Mouse (Mus musculus): ENCODE data around the gene Esr2. TPM values are rescaled to one million over a fixed set of nuclear protein-coding genes. Genes with fewer than 3 reads are reported as not detected.
"Not testable (repeated sequence)": the region's sequence is repeated elsewhere in the genome, so short reads cannot be mapped to it uniquely, and the experiment has no call there.

Esr2 gene
- 0.64 and 0.80 TPM in 2 replicates for polyA plus RNA-seq (2016; fragmentation: Nextera tagmentation; extraction: Ambion mirVana)

DNA sequence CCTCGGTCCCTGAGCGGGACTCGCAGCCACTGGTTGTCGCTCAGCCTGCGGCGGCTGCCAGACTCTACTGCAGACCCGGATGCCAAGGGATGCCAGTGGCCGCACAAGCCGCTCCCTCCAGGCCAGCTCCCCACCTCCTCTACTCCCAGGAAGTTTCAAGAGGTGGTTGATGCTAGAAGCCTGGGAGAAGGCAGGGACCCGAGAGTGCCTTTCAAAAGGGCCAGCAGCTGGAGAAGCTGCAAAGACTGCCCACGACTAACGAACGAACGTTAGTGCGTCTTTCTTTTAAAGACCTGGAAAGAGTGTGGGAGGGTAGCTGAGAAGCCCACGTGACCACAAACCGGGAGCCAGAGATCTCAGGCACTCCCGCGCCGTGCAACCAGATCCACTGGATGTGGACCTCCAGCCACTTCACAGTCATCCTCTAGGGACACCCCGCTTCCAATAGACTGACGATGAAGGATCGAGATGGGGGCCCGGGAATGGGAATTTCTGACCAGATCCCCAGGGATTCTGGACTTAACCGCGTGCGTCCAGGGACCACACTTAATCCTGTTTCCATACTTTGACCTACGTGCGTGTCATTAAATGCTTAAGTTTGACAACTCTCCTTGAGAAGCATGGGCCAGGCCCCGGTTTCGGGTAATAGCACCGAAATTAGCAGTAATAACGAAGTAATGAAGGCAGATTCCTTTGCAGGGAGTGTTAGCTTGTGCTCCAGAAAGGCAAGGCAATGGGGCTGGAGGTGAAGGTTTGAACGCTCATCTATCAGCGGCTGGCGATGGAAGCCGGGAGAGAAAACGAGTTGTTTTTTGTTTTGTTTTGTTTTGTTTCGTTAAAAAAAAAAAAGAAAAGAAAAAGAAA lies at the start of gene Esr2:
Gene Esr2 (minus strand): TSS at position 260 of the 864 bp plus-strand sequence.
- H3K9ac ChIP-seq = peak within 1 kb of the TSS; percentile 52
- H3K4me1 ChIP-seq = 0 out of 2 replicates have a peak, but pooled peaks cover 3% of the 10 kb centered on the region
- H3K4me3 ChIP-seq = peak within 1 kb of the TSS; percentile 44
- H3K4me2 ChIP-seq (replicated peaks) = peak within 1 kb of the TSS; percentile 94
- WGBS = 1% methylated on average over 39 of the region's 39 CpGs
- no peaks in the 10 kb centered on the region for H3K27me3 ChIP-seq
- no peak within 1 kb of the TSS for H3K27ac ChIP-seq
- ATAC-seq (ENCODE audit: insufficient number of reproducible peaks, insufficient read depth, low FRiP score, low TSS enrichment) = peak; percentile 67
- no peaks in the 10 kb centered on the region for H3K9me3 ChIP-seq
- no peaks in the 10 kb centered on the region for H3K36me3 ChIP-seq

DNA sequence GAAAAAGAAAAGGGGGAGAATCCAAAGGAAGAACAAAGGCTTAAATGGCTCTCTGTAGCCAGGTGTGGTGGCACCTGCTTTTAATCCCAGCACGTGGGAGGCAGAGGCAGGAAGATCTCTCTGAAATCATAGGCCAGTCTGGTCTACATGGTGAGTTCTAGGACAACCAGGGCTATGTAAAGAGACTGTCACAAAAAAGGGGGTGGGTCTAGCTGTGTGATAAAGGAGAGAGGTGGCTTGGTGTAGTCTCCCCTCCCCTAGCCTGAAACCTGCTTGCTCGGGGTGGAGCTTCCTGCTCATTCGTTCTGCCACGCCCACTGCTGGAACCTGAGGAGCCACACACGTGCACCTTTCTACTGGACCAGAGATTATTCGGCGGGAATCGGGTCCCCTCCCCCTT lies 45.0 kb upstream of the Esr2 start:
- H3K27ac ChIP-seq; H3K36me3 ChIP-seq; H3K9ac ChIP-seq; H3K9me3 ChIP-seq; H3K27me3 ChIP-seq; H3K4me3 ChIP-seq; H3K4me2 ChIP-seq (replicated peaks); ATAC-seq (ENCODE audit: insufficient number of reproducible peaks, insufficient read depth, low FRiP score, low TSS enrichment); H3K4me1 ChIP-seq: not testable (repeated sequence)
- WGBS = 67% methylated on average over 3 of the region's 8 CpGs

GRCm38 (mm10) chr12:76216716-76217115 lies 39.7 kb upstream of the Esr2 start:
- H3K36me3 ChIP-seq = no peaks in the 10 kb centered on the region
- no peak overlapping the region for H3K4me3 ChIP-seq
- H3K9me3 ChIP-seq = no peaks in the 10 kb centered on the region
- no peak overlapping the region for H3K9ac ChIP-seq
- ATAC-seq (ENCODE audit: insufficient number of reproducible peaks, insufficient read depth, low FRiP score, low TSS enrichment) = no peak
- no peak overlapping the region for H3K4me2 ChIP-seq (replicated peaks)
- H3K27me3 ChIP-seq = no peaks in the 10 kb centered on the region
- H3K4me1 ChIP-seq = peaks cover 11% of the 10 kb centered on the region; the same call in 1 of the 2 replicates
- H3K27ac ChIP-seq = no peak overlapping the region
- WGBS = 72% methylated on average over 11 of the region's 11 CpGs

DNA sequence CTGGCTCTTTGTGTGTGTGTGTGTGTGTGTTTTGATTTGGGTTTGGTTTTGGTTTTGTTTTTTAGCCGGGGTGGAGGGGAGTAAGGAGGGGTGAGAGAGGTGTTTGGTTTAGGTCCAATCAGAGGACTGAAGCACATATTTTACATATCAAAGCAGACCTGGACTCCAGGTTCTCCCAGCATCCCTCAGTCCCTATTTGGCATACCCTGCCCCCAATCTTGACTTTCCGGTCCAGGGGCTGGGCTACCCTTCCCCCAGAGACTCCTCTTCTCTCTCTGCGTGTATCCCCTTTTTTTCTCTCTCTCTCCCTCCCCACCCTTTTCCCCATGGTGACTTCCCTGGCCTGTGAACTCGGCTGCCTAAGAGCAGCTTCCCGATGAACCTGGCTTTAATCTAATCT lies 38.1 kb upstream of the Esr2 start:
- Histone ChIP-seq H3K9me3 (no peaks in the 10 kb centered on the region), H3K27me3 (no peaks in the 10 kb centered on the region), H3K4me1 (peaks cover 11% of the 10 kb centered on the region; the same call in 1 of the 2 replicates), H3K4me3 (no peak overlapping the region), H3K4me2 (replicated peaks) (no peak overlapping the region), H3K27ac (no peak overlapping the region), H3K36me3 (no peaks in the 10 kb centered on the region), H3K9ac (no peak overlapping the region)
- 15% methylated on average over 5 of the region's 5 CpGs for WGBS
- ATAC-seq (ENCODE audit: insufficient number of reproducible peaks, insufficient read depth, low FRiP score, low TSS enrichment) = no peak

DNA sequence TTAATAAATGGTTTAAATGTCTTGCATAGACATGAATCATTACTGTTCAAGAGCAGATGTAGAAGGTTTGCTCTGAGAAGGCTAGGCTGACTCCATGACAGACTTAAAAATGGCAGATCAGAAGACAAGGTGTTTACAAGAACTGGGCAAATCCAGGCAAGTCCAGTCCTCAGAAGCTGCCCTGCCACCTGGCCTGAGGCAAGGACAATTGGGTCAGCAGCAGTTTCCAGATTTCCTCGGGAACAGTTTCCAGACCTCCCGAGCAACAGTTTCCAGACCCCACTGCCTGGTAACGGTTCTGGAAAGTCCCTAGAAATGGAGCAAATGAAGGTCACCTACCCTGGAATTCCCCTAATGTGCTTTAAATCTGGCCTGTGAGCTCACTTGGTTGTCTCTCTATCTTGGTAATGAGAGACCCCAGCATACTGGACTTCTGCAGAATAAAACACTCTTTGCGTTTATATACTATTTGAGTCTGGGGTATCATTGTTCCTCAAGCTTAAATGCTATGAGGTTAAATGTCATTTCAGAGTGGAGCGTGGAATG lies 32.4 kb upstream of the Esr2 start:
- no peak for ATAC-seq (ENCODE audit: insufficient number of reproducible peaks, insufficient read depth, low FRiP score, low TSS enrichment)
- no peak overlapping the region for H3K9ac ChIP-seq
- H3K36me3 ChIP-seq = no peaks in the 10 kb centered on the region
- H3K9me3 ChIP-seq = no peaks in the 10 kb centered on the region
- H3K27me3 ChIP-seq = no peaks in the 10 kb centered on the region
- H3K4me3 ChIP-seq = no peak overlapping the region
- no peaks in the 10 kb centered on the region for H3K4me1 ChIP-seq
- no peak overlapping the region for H3K27ac ChIP-seq
- WGBS = 85% methylated on average over 5 of the region's 5 CpGs
- no peak overlapping the region for H3K4me2 ChIP-seq (replicated peaks)

DNA sequence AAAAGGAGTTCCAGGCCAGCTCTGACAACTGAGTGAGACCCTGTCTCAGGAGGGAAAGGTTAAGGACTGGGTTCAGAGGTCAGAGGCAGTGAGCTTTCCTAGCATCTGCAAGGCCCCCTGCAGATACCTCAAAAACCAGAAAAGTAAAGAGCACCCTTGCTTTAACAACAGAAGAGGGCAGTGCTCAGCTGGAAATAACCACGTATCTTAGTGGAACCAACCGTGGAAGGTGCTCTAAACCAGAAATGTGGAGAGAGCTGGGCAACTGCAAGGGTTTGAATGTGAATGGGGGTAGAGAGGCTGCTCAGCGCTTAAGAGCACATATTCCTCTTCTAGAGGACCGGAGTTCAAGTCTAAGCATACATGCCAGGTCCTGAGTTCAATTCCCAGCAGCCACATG lies 23.3 kb upstream of the Esr2 start:
- Histone ChIP-seq H3K9ac (no peak overlapping the region), H3K9me3 (no peaks in the 10 kb centered on the region), H3K4me3 (no peak overlapping the region), H3K27me3 (no peaks in the 10 kb centered on the region), H3K36me3 (no peaks in the 10 kb centered on the region), H3K27ac (no peak overlapping the region), H3K4me2 (replicated peaks) (no peak overlapping the region), H3K4me1 (0 out of 2 replicates have a peak, but pooled peaks cover 10% of the 10 kb centered on the region)
- ATAC-seq (ENCODE audit: insufficient number of reproducible peaks, insufficient read depth, low FRiP score, low TSS enrichment) = no peak
- WGBS = 66% methylated on average over 4 of the region's 4 CpGs

DNA sequence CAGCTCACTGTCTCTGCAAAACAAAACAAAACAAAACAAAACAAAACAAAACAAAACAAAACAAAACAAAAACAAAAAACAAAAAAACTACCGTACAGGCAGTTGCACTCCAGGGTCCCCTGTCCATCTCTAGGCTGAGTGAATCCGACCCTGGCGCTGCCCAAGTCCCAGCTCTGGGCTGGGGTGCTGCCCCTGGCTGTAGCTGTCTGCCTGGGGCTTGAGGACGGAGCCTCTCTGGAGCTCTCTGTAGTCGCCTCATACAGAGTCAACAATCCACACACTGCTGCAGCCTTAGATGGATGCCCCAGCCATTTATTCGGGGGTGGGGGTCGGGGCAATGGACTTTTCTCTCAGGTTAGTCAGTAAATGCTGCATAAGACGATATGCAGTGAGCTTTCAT lies 20.0 kb upstream of the Esr2 start:
- Histone ChIP-seq H3K4me2 (replicated peaks) (peak overlapping the region; percentile 90), H3K36me3 (no peaks in the 10 kb centered on the region), H3K4me3 (0 out of 2 replicates have a peak overlapping the region, but pooled peaks have one; percentile 39), H3K4me1 (0 out of 2 replicates have a peak, but pooled peaks cover 10% of the 10 kb centered on the region), H3K9ac (peak overlapping the region; percentile 50; the same call in 1 of the 2 replicates), H3K27ac (no peak overlapping the region), H3K9me3 (no peaks in the 10 kb centered on the region), H3K27me3 (0 out of 2 replicates have a peak, but pooled peaks cover 2% of the 10 kb centered on the region)
- WGBS = 40% methylated on average over 8 of the region's 8 CpGs
- peak; percentile 49; the same call in 1 of the 2 replicates for ATAC-seq (ENCODE audit: insufficient number of reproducible peaks, insufficient read depth, low FRiP score, low TSS enrichment)

DNA sequence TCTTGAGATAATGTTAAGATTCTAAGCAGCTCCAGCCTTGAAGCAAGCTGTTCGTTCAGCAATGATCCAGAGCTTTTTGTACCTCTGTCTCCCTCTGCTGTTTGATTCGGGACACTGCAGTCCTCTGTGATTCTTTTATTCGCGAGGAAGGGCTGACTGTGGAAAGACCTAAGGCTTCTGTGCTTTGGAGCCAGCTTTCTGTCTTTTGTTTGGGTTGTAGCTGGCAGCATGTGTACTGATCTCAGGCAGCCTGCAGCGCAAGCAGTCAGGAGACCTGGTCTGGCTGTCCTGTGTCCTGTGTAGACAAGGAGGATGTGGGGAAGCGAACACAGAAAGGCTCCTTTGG lies 19.6 kb upstream of the Esr2 start:
- 0 out of 2 replicates have a peak, but pooled peaks cover 10% of the 10 kb centered on the region for H3K4me1 ChIP-seq
- peak overlapping the region; percentile 50 for H3K9ac ChIP-seq
- 8% methylated on average over 6 of the region's 6 CpGs for WGBS
- peak overlapping the region; percentile 39 for H3K4me3 ChIP-seq
- 0 out of 2 replicates have a peak, but pooled peaks cover 2% of the 10 kb centered on the region for H3K27me3 ChIP-seq
- H3K4me2 ChIP-seq (replicated peaks) = peak overlapping the region; percentile 90
- no peaks in the 10 kb centered on the region for H3K36me3 ChIP-seq
- 0 out of 2 replicates have a peak overlapping the region, but pooled peaks have one; percentile 63 for H3K27ac ChIP-seq
- no peaks in the 10 kb centered on the region for H3K9me3 ChIP-seq
- ATAC-seq (ENCODE audit: insufficient number of reproducible peaks, insufficient read depth, low FRiP score, low TSS enrichment) = peak; percentile 41; the same call in 1 of the 2 replicates

- peak; percentile 65 for ATAC-seq (ENCODE audit: insufficient number of reproducible peaks, insufficient read depth, low FRiP score, low TSS enrichment)
- 1% methylated on average over 22 of the region's 22 CpGs for WGBS
- Histone ChIP-seq H3K9ac (peak overlapping the region; percentile 50), H3K4me3 (peak overlapping the region; percentile 39), H3K36me3 (no peaks in the 10 kb centered on the region), H3K27ac (peak overlapping the region; percentile 63), H3K4me1 (0 out of 2 replicates have a peak, but pooled peaks cover 10% of the 10 kb centered on the region), H3K27me3 (0 out of 2 replicates have a peak, but pooled peaks cover 2% of the 10 kb centered on the region), H3K4me2 (replicated peaks) (peak overlapping the region; percentile 90), H3K9me3 (no peaks in the 10 kb centered on the region)
Observed at GRCm38 (mm10) chr12:76195912-76196708, 19.1 kb upstream of the Esr2 start.

DNA sequence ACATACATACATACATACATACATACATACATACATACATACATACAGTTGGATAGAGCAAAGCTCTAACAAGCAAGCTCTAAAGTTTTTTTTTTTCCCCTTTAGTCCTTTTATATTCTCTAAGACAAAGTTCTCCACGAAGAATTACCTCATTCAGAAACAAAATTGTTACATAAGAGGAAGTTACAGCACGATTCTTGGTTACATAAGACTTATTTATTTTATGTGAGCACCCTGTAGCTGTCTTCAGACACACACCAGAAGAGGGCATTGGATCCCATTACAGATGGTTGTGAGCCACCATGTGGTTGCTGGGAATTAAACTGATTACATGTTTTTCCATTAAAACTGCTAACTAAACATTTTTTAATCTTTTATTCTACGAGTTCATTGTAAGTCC lies 17.5 kb upstream of the Esr2 start:
- ATAC-seq (ENCODE audit: insufficient number of reproducible peaks, insufficient read depth, low FRiP score, low TSS enrichment) = no peak
- Histone ChIP-seq H3K9ac (no peak overlapping the region), H3K4me2 (replicated peaks) (no peak overlapping the region), H3K4me3 (no peak overlapping the region), H3K4me1 (0 out of 2 replicates have a peak, but pooled peaks cover 10% of the 10 kb centered on the region), H3K27ac (no peak overlapping the region), H3K9me3 (no peaks in the 10 kb centered on the region), H3K36me3 (no peaks in the 10 kb centered on the region), H3K27me3 (0 out of 2 replicates have a peak, but pooled peaks cover 2% of the 10 kb centered on the region)
- 68% methylated on average over 3 of the region's 3 CpGs for WGBS

GRCm38 (mm10) chr12:76190940-76191339 lies 13.9 kb upstream of the Esr2 start:
- Histone ChIP-seq H3K9ac (no peak overlapping the region), H3K27ac (no peak overlapping the region), H3K4me3 (no peak overlapping the region), H3K36me3 (no peaks in the 10 kb centered on the region), H3K4me2 (replicated peaks) (no peak overlapping the region), H3K27me3 (0 out of 2 replicates have a peak, but pooled peaks cover 2% of the 10 kb centered on the region), H3K9me3 (no peaks in the 10 kb centered on the region), H3K4me1 (0 out of 2 replicates have a peak, but pooled peaks cover 6% of the 10 kb centered on the region)
- 42% methylated on average over 11 of the region's 11 CpGs for WGBS
- no peak for ATAC-seq (ENCODE audit: insufficient number of reproducible peaks, insufficient read depth, low FRiP score, low TSS enrichment)
